ENCODE assay signal across 8 mouse cellular contexts in the genomic region with DNA sequence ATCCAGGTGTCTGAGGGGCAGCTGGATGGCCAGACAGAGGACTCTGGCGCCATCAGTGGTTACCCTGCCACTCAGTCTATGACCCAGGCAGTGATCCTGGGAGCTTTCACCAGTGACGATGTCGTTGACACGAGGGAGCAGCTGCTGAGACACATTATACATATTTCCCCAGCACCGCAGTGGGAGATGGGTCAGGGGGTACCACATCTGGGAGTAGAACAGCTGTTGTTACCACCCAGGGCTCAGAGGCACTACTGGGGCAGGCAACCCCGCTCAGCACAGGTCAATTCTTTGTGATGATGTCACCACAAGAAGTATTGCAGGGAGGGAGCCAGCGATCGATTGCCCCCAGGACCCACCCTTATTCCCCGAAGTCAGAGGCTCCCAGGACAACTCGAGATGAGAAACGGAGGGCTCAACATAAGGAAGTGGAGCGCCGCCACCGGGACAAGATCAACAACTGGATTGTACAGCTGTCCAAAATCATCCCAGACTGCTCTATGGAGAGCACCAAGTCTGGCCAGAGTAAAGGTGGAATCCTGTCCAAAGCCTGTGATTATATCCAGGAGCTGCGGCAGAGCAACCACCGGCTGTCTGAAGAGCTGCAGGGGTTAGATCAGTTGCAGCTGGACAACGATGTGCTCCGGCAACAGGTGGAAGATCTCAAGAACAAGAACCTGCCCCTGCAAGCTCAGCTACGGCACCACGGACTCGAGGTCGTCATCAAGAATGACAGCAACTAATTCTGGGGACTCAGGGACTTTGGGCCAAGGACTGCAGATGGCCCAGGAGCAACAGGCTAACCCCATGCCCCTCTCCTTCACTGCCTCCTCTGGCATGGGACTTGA. TPM values are rescaled to one million over a fixed set of nuclear protein-coding genes. Genes with fewer than 3 reads are reported as not detected.
DNase-seq lines count a peak whose midpoint lies in the region; ATAC-seq and TF ChIP-seq lines count a peak whose summit lies in the region.
"Not testable (repeated sequence)": the region's sequence is repeated elsewhere in the genome, so short reads cannot be mapped to it uniquely, and the experiment has no call there.
"Had no signal": no experiment of that assay in that cellular context is flagged by ENCODE, and none has a peak within 500 bp of the region (broad histone marks: within the 10 kb centered on the region; RNA-seq: fewer than 3 reads in every experiment).

No protein-coding gene starts in this region.

- DNase-seq in heart, adult 18-20 months: peak; percentile 5 to 10
- DNase-seq in heart, postnatal 10 days: peak; percentile 13 to 14
- not testable (repeated sequence) for DNase-seq in limb, embryonic 14.5 days (ENCODE audit: low spot score)
- DNase-seq in lung, postnatal 14 days: peak; percentile 9
- peak; percentile 75 for DNase-seq in midbrain, embryonic 11.5 days (ENCODE audit: low spot score, missing footprints)

- H3K9ac ChIP-seq in embryonic facial prominence, embryonic 12.5 days; limb, embryonic 14.5 days (ENCODE audit: low read depth, low read length, severe bottlenecking); midbrain, embryonic 11.5 days (ENCODE audit: low read length); stomach, embryonic 16.5 days (ENCODE audit: low read length): not testable (repeated sequence)

- H3K9me3 ChIP-seq in embryonic facial prominence, embryonic 12.5 days; limb, embryonic 14.5 days (ENCODE audit: control insufficient read depth, low read length); midbrain, embryonic 11.5 days (ENCODE audit: control insufficient read depth, low read length); stomach, embryonic 16.5 days (replicated peaks; ENCODE audit: control insufficient read depth, low read length): not testable (repeated sequence)

- H3K4me1 ChIP-seq in embryonic facial prominence, embryonic 12.5 days; limb, embryonic 14.5 days (ENCODE audit: control insufficient read depth, insufficient read depth, low read length); midbrain, embryonic 11.5 days (ENCODE audit: control insufficient read depth, insufficient read depth, low read length); stomach, embryonic 16.5 days (ENCODE audit: control insufficient read depth, insufficient read depth, low read length): not testable (repeated sequence)

- peak; percentile 60; the same call in 1 of the 2 replicates for ATAC-seq in embryonic facial prominence, embryonic 12.5 days (ENCODE audit: insufficient number of reproducible peaks, insufficient read depth, low FRiP score, low TSS enrichment)
- peak; percentile 68 for ATAC-seq in limb, embryonic 14.5 days (ENCODE audit: low FRiP score, low read depth)
- ATAC-seq in midbrain, embryonic 11.5 days (ENCODE audit: low FRiP score): not testable (repeated sequence)
- peak; percentile 76; the same call in 1 of the 2 replicates for ATAC-seq in stomach, embryonic 16.5 days (ENCODE audit: insufficient read depth, low FRiP score)

- 77% methylated on average over 22 of the region's 22 CpGs for WGBS in embryonic facial prominence, embryonic 12.5 days
- 82% methylated on average over 20 of the region's 22 CpGs for WGBS in limb, embryonic 14.5 days
- 90% methylated on average over 20 of the region's 22 CpGs for WGBS in midbrain, embryonic 11.5 days
- WGBS in stomach, embryonic 16.5 days: 56% methylated on average over 21 of the region's 22 CpGs

- not testable (repeated sequence) for H3K4me2 ChIP-seq in embryonic facial prominence, embryonic 12.5 days (replicated peaks); limb, embryonic 14.5 days (replicated peaks; ENCODE audit: low read depth, low read length, severe bottlenecking); midbrain, embryonic 11.5 days; stomach, embryonic 16.5 days (ENCODE audit: low read depth, low read length)

- intact Hi-C loops in heart, postnatal 10 days (cut with DNase I): not testable (repeated sequence)

- not testable (repeated sequence) for H3K27ac ChIP-seq in embryonic facial prominence, embryonic 12.5 days; limb, embryonic 14.5 days (replicated peaks; ENCODE audit: low read depth, low read length); midbrain, embryonic 11.5 days (ENCODE audit: low read depth, low read length); stomach, embryonic 16.5 days (ENCODE audit: low read length)

- H3K27me3 ChIP-seq in embryonic facial prominence, embryonic 12.5 days; limb, embryonic 14.5 days (ENCODE audit: control insufficient read depth, insufficient read depth, low read length); midbrain, embryonic 11.5 days (ENCODE audit: control insufficient read depth, insufficient read depth, low read length); stomach, embryonic 16.5 days (ENCODE audit: control insufficient read depth, insufficient read depth, low read length): not testable (repeated sequence)

- not testable (repeated sequence) for TF ChIP-seq POLR2A in limb, embryonic 14.5 days (IDR thresholded peaks at IDR 0.05; ENCODE audit: borderline replicate concordance, extremely low read depth, insufficient read depth, insufficient read length)

- not testable (repeated sequence) for H3K4me3 ChIP-seq in embryonic facial prominence, embryonic 12.5 days; limb, embryonic 14.5 days (replicated peaks; ENCODE audit: low read length); midbrain, embryonic 11.5 days (ENCODE audit: low read depth, low read length); stomach, embryonic 16.5 days (replicated peaks; ENCODE audit: low read length)

- H3K36me3 ChIP-seq in embryonic facial prominence, embryonic 12.5 days; limb, embryonic 14.5 days (ENCODE audit: control insufficient read depth, insufficient read depth, low read length); midbrain, embryonic 11.5 days (ENCODE audit: control insufficient read depth, insufficient read depth, low read length); stomach, embryonic 16.5 days (ENCODE audit: control insufficient read depth, insufficient read depth, low read length): not testable (repeated sequence)

RNA-seq across cellular contexts. Expression of a gene that starts 38.8 kb away (rescaled TPM):
- 0.32 and 0.38 TPM in 2 replicates for polyA plus RNA-seq in embryonic facial prominence, embryonic 12.5 days (2016; fragmentation: Nextera tagmentation; extraction: Ambion mirVana)
- total RNA-seq in heart, adult 18-20 months (2021): under 1 TPM; 0.15 to 0.31 TPM
- under 1 TPM; 0.57 to 0.69 TPM for total RNA-seq in heart, postnatal 10 days (2021)
- polyA plus RNA-seq in limb, embryonic 14.5 days (2012; rRNA removed): 0.50 and 1.0 TPM in 2 replicates
- 0.14 and 0.36 TPM in 2 replicates for polyA plus RNA-seq in limb, embryonic 14.5 days (2014; fragmentation: Nextera tagmentation; extraction: Ambion mirVana)
- 0.18 and 0.25 TPM in 2 replicates for polyA plus RNA-seq in midbrain, embryonic 11.5 days (2014; fragmentation: Nextera tagmentation; extraction: Ambion mirVana)
- 0.30 and 0.37 TPM in 2 replicates for polyA plus RNA-seq in stomach, embryonic 16.5 days (2015; fragmentation: Nextera tagmentation; extraction: Ambion mirVana)
- polyA plus RNA-seq: erythroblast, embryonic 14.5 days had no signal
